Mouse (Mus musculus): ENCODE measurements around the gene Rln3.

DNA sequence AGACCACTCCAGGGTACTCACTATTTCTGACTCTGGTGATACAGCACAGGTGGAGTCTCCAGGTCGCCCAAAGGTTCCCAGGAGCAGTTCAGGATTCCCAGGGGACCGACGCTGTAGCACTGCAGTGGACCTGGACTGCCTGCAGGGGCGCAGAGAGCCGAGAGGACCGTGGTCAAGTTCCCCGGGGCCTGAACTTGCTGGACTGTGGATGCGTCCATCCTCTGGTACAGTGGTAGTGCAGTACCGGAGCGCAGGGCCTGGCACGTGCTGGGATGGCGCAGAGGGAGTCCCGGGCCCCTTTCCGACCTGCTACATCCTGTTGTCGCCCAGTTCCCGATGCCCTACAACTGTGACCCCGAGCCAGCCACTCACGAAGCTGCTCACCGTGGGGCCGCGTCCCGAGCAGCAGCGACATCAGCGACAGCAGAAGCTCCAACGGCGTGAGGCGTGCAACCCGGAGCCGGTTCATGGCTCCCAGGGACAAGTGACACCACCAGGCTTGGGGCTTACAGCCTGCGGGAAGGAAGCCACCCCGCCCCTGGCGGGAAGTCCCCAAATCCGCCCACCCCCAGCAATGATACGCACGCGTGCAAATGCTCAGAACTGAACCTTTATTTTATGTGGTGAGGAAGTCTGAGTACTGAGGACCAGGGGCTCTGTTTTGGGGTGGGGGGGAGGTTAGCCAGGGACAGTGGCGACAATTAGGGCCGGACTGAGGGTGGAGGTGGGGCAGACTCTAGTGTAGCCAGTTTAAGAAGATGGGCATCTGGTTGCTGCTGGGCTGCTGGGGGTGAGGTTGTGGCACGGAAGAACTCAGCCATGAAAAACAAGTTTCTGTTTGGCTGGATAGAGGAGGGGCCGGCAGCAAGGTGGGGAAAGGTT, 2.5 kb downstream of the Rln3 start, which contains the start of gene Il27ra:
- TF ChIP-seq CTCF (IDR thresholded peaks at IDR 0.05; ENCODE audit: borderline replicate concordance, extremely low read depth, insufficient read depth, insufficient read length) (peak; percentile 78), POLR2A (IDR thresholded peaks at IDR 0.05; ENCODE audit: borderline replicate concordance, extremely low read depth, insufficient read depth, insufficient read length, poor library complexity, severe bottlenecking) (no peak)
